Mouse (Mus musculus) splenic B cell, adult 2 months (primary cell): ENCODE data around the gene Cyp4f18.

ENCODE experiments used
- DNase-seq: peaks from one replicate; pipeline ENCODE4 v3.0.0-alpha.2; 2011; ENCODE audit warnings: low read depth, low spot score
- H3K27me3 ChIP-seq: 2 replicates; pipeline ENCODE4 v1.6.1; 2012; ENCODE audit warnings: mild to moderate bottlenecking, low read length, moderate library complexity, mixed read lengths; ENCODE audit not compliant: control insufficient read depth, poor library complexity, insufficient read depth, severe bottlenecking
- H3K36me3 ChIP-seq: 2 replicates; pipeline ENCODE4 v1.6.1; 2012; ENCODE audit warnings: mild to moderate bottlenecking, low read length, moderate library complexity, mixed read lengths; ENCODE audit not compliant: control insufficient read depth, poor library complexity, insufficient read depth, severe bottlenecking

Cyp4f18 gene

DNA sequence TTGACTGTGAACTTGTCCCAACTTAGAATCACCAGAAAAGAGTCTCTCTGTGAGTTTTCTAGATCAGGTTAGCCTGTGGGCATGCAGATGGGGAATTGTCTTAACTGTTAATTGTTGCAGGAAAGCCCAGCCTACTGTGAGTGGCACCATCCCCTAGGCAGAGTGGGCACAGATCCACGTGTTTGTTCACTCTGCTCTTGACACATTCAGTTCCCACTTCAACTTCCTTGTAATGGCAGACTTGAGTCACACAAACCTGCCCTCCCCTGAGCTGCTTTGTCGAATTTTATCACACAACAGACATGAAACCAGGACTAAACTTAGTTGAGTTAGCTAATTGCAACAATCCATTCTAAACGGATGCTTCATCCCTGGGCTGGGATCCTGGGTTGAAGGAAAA is 9.2 kb downstream of the Cyp4f18 start:
- DNase-seq, result no peak
- no peaks in the 10 kb centered on the region for H3K27me3 ChIP-seq
- H3K36me3 ChIP-seq, result peaks cover 8% of the 10 kb centered on the region

DNA sequence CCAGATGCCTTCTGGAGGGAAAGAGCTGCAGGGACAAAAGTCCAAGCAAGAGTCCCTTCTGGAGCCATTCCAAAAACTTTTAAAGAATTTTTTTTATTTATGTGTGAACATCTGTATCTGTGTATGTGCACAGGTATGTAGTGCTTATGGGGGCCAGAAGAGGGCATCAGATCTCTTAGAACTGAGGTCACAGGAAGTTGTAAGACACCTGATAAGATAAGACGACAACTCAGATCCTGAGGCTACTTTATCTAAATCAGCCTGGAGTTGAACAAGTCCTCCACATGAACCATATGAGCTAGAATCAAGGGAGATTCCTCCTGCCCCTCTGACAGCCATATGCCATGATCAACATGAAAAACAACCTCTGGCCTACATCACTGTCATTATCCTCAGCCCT is 10.0 kb downstream of the Cyp4f18 start:
- peak; percentile 30 for DNase-seq
- Histone ChIP-seq H3K36me3 (peaks cover 8% of the 10 kb centered on the region), H3K27me3 (no peaks in the 10 kb centered on the region)

GRCm38 (mm10) chr8:71988867-71989599 is 20.4 kb downstream of the Cyp4f18 start:
- H3K36me3 ChIP-seq, result no peaks in the 10 kb centered on the region; the same call in 1 of the 2 replicates
- DNase-seq, result no peak
- H3K27me3 ChIP-seq, result no peaks in the 10 kb centered on the region

DNA sequence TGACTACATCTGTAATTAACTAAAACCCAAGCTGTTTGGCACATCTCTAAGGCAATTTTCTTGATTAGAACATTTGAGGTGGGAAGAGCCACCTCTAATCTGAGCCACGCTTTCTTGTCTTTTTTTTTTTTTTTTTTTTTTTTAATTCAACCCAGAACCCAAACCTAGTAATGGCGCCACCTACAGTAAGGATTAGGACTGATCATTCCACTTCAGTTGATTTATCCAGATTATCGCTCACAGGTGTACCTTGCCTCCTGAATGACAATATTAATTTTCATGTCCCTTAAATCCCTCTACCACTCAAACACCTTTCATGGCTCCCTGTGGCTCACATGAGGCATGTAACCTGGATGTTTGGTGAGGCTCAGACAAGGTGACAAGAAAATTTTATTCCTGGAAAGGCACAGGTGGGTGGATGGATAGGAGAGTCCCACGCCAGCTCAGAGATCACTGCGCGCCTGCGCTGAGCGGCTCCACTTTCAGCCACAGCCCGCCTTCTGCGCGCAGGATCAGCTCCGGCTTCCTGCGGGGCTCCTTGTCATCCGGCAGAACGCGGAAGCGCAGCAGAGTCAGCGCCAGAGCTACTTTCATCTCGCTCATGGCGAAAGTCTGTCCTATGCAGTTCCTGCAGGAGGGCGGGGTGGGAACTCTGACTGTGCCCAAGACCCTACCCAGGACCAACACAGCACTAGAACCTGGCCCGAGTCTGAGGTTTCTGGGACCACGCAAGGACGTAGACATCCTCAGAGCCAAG is 21.1 kb downstream of the Cyp4f18 start:
- H3K27me3 ChIP-seq, result no peaks in the 10 kb centered on the region
- DNase-seq, result peak; percentile 47
- H3K36me3 ChIP-seq, result no peaks in the 10 kb centered on the region; the same call in 1 of the 2 replicates

- H3K36me3 ChIP-seq, result no peaks in the 10 kb centered on the region
- H3K27me3 ChIP-seq, result no peaks in the 10 kb centered on the region
- DNase-seq, result no peak
These were observed 24.8 kb downstream of the Cyp4f18 start for GRCm38 (mm10) chr8:71984601-71985000.

DNA sequence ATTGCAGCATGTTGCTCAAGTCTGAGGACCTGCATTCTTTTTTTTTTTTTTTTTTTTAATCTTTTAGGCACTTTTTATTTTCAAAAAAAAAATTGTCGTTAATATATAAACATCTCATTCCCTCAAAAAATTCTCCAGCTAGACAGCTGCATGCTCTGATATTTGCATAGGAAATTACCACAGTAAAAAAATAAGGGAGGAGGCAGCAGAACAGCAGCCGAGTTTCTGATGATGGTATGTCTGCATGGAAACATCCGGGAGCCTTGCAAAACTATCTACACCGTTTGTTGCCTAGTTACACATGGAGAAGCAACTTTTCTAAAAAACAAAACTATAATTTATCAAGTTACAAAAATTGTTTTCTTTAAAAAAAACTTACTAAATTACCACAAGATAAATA is 28.0 kb downstream of the Cyp4f18 start:
- Histone ChIP-seq H3K27me3 (no peaks in the 10 kb centered on the region), H3K36me3 (no peaks in the 10 kb centered on the region)
- peak; percentile 13 for DNase-seq

DNA sequence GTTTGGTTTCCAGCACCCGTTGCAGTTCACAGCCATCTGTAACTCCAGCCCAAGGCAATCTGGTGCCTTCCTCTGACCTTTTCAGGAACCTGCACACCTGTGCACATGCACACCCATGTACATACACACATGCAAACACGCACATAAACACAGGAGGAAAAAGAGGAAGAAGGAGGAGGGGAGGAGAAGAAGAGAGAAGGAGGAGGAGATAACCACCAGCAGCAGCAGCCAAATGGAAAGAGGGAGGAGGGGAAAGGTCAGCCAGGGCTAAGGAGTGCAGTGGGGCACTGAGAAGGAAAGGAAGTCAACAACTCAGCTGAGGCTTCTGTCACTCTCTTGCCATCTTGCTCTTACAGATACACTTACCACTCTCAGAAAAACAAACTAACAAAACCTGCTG is 28.4 kb downstream of the Cyp4f18 start:
- Histone ChIP-seq H3K36me3 (no peaks in the 10 kb centered on the region), H3K27me3 (no peaks in the 10 kb centered on the region)
- DNase-seq, result peak; percentile 46

DNA sequence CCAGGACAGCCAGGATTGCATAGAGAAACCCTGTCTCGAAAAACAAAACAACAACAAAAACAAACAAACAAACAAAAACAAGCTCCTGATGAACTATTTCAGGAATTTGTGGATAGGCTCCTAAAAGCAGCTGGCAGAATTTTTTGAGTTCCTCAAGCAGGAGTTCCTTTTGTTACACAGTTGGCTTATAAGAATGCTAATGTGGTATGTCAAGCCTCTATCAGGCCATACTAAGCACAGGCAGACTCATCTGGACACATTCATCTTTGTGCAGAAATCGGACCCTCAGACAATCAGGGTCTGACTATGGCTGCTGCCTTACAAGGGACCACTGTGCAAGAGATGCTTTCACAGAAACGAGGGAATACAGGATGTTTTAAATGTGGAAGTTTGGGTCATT is 35.2 kb downstream of the Cyp4f18 start:
- DNase-seq, result no peak
- H3K36me3 ChIP-seq, result no peaks in the 10 kb centered on the region
- no peaks in the 10 kb centered on the region for H3K27me3 ChIP-seq

DNA sequence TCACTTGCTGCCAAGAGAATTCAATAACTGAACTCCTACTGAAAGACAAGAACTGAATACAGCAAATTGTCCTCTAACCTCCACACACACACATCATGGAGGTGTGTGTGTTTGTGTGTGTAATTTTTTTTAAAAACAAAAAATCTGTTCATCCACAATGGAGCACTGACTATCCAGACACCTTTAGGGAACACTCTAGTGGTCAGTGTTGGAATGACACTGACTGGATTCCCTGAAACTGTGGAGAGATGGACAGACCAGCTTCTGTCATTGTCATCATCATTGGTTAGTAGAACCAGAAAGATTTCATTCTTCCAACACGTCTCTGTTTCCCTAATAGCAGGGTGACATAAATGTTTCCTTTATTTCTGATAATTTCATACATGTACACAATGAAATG is 37.5 kb downstream of the Cyp4f18 start:
- peak; percentile 44 for DNase-seq
- H3K36me3 ChIP-seq, result peaks cover 3% of the 10 kb centered on the region; the same call in 1 of the 2 replicates
- H3K27me3 ChIP-seq, result no peaks in the 10 kb centered on the region

DNA sequence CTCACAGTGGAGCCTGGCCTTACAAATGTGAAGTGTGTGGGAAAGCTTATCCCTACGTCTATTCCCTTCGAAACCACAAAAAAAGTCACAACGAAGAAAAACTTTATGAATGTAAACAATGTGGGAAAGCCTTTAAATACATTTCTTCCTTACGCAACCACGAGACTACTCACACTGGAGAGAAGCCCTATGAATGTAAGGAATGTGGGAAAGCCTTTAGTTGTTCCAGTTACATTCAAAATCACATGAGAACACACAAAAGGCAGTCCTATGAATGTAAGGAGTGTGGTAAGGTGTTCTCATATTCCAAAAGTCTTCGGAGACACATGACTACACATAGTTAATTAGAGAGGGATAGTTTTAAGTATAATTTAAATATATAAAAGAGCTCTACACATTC is 40.8 kb downstream of the Cyp4f18 start:
- no peak for DNase-seq
- no peaks in the 10 kb centered on the region for H3K27me3 ChIP-seq
- peaks cover 3% of the 10 kb centered on the region; the same call in 1 of the 2 replicates for H3K36me3 ChIP-seq

DNA sequence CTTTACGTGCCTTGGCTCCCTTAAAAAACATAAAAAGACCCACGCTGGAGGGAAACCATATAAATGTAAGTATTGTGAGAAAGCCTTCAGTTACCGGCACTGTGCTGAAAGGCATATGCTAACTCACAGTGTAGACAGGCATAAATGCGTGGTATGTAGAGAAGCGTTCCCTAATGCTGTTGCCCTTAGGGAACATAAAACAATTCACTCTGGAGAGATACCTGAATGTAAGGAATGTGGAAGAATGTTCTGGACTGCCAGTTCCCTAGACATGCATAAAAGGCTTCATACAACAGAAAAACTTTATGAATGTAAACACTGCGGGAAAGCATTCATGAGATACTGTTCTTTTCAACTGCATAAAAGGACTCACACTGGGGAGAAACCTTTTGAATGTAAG is 41.3 kb downstream of the Cyp4f18 start:
- DNase-seq, result no peak
- Histone ChIP-seq H3K36me3 (peaks cover 3% of the 10 kb centered on the region; the same call in 1 of the 2 replicates), H3K27me3 (no peaks in the 10 kb centered on the region)

DNA sequence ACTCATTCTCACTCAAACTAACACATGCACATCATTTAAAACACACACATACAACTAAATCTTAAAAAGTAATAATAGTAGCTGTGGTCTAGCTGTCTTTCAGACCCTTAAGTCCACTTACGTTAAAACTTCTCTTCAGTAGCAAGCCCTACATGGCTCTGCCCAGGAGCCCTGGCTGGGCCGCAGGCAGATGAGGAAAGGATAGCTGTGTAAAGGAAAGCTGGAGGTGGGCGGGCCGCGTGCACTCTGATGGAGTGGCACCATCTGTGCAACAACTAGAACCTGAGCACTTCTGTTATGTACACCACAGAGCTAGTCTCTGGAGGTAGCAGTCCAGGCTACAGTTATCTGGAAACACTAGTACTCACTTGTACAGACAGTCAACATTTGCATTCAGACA is 42.2 kb downstream of the Cyp4f18 start:
- peaks cover 3% of the 10 kb centered on the region; the same call in 1 of the 2 replicates for H3K36me3 ChIP-seq
- DNase-seq, result no peak
- H3K27me3 ChIP-seq, result no peaks in the 10 kb centered on the region

DNA sequence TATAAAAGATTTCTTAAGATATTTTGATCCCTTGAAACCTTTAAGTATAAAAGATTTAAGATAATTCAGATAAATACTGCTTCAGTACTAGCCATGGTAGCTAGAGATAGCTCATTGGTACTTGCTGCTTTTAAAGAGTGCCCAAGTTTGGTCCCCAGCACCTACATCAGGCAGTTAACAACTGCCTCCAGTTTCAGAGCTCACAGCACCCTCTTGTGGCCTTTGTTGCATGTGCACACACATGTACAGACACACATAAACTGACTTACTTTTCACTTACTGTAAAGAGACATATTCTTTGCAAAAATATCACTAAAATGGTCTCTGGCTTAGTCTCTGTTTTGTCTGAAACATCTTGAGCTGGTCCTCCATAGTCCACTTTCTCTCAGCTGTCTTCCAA is 43.0 kb downstream of the Cyp4f18 start:
- H3K27me3 ChIP-seq, result no peaks in the 10 kb centered on the region
- peaks cover 4% of the 10 kb centered on the region; the same call in 1 of the 2 replicates for H3K36me3 ChIP-seq
- peak; percentile 39 for DNase-seq

GRCm38 (mm10) chr8:71965166-71965565 is 44.3 kb downstream of the Cyp4f18 start:
- Histone ChIP-seq H3K36me3 (peaks cover 4% of the 10 kb centered on the region; the same call in 1 of the 2 replicates), H3K27me3 (no peaks in the 10 kb centered on the region)
- no peak for DNase-seq

DNA sequence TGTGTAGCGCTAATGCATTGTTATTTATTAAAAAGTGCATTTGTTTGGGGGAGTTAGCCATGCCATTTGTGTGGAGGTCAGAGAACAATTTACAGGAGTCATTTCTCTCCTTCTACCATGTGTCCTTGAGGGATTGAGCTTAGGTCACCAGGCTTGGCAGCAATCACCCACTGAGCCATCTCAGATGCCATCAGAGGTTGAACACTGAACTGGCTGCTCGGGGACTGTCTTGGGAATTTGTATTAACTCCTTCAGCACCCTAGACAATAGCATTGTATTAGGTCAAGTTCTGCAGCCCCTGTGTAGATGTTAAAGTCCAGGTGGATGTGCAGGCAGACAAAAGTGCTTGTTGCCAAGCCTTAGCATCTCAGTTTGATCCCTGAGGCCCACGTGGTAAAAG is 45.4 kb downstream of the Cyp4f18 start:
- Histone ChIP-seq H3K27me3 (no peaks in the 10 kb centered on the region), H3K36me3 (peaks cover 4% of the 10 kb centered on the region; the same call in 1 of the 2 replicates)
- no peak for DNase-seq
